Mouse (Mus musculus): ENCODE measurements at regions not wholly inside any gene's neighbourhood (a gene's known extent, or its start where the extent isn't known, plus 50 kb on each side); places are given as distances from the start of the nearest gene placed in this dataset.

DNA sequence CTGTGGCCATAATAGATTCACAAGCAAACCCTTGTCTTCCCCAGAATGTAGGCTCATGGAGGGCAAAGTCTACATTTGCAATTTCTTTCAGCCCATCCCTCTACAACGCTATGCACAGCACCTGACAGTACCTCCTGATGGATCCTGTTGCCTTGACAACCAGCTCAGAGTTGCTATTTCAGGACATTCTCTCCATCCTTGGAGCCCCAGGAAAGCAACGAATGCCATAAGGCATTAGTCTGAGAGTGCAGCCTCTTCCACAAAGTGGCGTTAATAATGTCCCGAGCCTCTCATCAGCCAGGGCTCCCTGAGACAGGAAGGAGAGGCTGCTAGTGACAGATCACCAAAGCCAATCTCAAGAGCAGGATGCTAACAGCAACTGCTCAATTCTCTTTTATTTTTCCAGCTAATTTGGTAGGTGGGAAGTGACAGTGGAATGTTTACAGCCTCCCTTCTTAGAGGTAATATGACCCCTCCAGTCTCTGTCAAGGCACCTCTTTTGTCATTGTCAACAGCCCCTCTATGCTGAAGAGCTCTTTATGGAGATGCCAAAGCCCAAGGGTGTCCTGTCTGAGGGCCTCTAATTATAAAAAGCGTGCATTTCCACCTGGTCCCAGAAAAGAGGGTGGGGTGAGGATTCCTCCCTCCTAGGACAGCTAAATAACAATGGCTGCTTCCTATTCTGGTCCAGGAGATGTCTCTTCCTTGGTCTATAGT, 174.2 kb upstream of the Castor2 start:
- Histone ChIP-seq H3K4me1 (replicated peaks; ENCODE audit: control insufficient read depth, insufficient read depth, low read length) (no peaks in the 10 kb centered on the region), H3K27me3 (replicated peaks; ENCODE audit: control insufficient read depth, insufficient read depth, low read length) (no peaks in the 10 kb centered on the region), H3K4me2 (replicated peaks; ENCODE audit: low read depth) (no peak overlapping the region), H3K4me3 (ENCODE audit: low read depth, low read length) (no peak overlapping the region), H3K9me3 (ENCODE audit: control insufficient read depth) (no peaks in the 10 kb centered on the region), H3K36me3 (ENCODE audit: control insufficient read depth, insufficient read depth) (no peaks in the 10 kb centered on the region), H3K27ac (ENCODE audit: low read depth, low read length) (no peak overlapping the region), H3K9ac (ENCODE audit: low read depth, low read length) (no peak overlapping the region)
- no peak for TF ChIP-seq CTCF (IDR thresholded peaks at IDR 0.05; ENCODE audit: low read depth)
- WGBS, result 43% methylated on average over 5 of the region's 5 CpGs
- no peak for ATAC-seq

DNA sequence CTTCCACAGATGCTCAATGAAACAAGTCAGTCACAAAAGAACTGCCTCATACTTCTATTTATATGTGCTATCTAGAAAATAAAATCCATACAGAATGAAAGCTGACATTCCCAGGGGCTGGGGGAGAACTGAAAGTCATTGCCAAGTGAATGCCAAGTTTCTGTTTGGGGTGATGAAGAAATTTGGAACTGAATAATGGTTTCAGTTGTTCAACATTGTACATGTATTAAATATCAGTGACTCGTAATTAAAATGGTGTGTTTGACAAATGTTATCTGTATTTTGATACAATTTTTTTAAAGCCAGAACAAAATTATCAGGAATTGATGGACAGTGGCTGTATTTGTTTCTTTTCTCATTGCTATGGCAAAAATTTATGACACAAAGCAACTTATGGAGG, 177.3 kb upstream of the Castor2 start:
- no peak overlapping the region for H3K4me2 ChIP-seq (replicated peaks; ENCODE audit: low read depth)
- H3K27me3 ChIP-seq (replicated peaks; ENCODE audit: control insufficient read depth, insufficient read depth, low read length), result no peaks in the 10 kb centered on the region
- H3K9ac ChIP-seq (ENCODE audit: low read depth, low read length), result no peak overlapping the region
- no peaks in the 10 kb centered on the region for H3K4me1 ChIP-seq (replicated peaks; ENCODE audit: control insufficient read depth, insufficient read depth, low read length)
- no peaks in the 10 kb centered on the region for H3K9me3 ChIP-seq (ENCODE audit: control insufficient read depth)
- no peak overlapping the region for H3K4me3 ChIP-seq (ENCODE audit: low read depth, low read length)
- TF ChIP-seq CTCF (IDR thresholded peaks at IDR 0.05; ENCODE audit: low read depth), result no peak
- no peak for ATAC-seq
- 79% methylated on average over 1 of the region's 1 CpGs for WGBS
- no peak overlapping the region for H3K27ac ChIP-seq (ENCODE audit: low read depth, low read length)
- no peaks in the 10 kb centered on the region for H3K36me3 ChIP-seq (ENCODE audit: control insufficient read depth, insufficient read depth)

DNA sequence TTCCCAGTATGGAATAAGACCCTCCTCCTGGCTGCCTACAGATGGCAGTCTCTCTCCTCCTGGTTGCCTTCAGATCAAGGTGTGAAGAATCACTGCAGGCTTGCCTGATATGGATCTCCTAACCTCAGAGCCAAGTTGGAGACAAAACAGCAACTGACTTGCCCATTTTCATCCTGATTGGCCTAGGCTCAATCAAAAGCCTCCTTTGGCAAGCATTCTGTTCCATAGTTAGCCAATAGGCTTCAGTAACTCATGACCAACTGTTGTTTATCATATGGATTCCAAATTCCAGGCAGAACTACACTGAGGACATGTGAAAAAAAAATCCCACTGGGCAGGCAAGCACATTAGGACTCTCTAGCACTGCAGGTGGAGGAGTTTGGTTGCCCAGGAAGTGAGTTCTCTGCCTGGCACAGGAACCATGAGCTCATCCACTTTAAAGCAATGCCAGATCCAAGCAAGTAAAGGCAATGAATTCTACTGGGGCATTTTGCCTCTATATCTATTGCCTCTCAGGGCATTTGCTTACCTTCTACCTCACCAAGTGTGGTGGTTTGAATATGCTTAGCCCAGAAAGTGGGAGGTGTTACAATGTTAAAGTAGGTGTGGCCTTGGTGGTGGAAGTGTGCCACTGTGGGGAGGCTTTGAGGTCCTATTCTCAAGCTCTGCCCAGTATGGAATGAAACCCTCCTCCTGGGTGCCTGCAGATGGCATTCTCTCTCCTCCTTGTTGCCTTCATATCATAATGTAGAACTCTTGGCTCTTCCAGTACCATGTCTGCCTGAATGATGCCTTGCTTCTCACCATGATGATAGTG, 183.6 kb upstream of the Castor2 start:
- Histone ChIP-seq H3K9ac (ENCODE audit: low read depth, low read length) (no peak overlapping the region), H3K4me1 (replicated peaks; ENCODE audit: control insufficient read depth, insufficient read depth, low read length) (no peaks in the 10 kb centered on the region), H3K27me3 (replicated peaks; ENCODE audit: control insufficient read depth, insufficient read depth, low read length) (no peaks in the 10 kb centered on the region), H3K9me3 (ENCODE audit: control insufficient read depth) (no peaks in the 10 kb centered on the region), H3K36me3 (ENCODE audit: control insufficient read depth, insufficient read depth) (no peaks in the 10 kb centered on the region), H3K4me2 (replicated peaks; ENCODE audit: low read depth) (no peak overlapping the region), H3K27ac (ENCODE audit: low read depth, low read length) (no peak overlapping the region), H3K4me3 (ENCODE audit: low read depth, low read length) (no peak overlapping the region)
- ATAC-seq, result no peak
- no peak for TF ChIP-seq CTCF (IDR thresholded peaks at IDR 0.05; ENCODE audit: low read depth)

DNA sequence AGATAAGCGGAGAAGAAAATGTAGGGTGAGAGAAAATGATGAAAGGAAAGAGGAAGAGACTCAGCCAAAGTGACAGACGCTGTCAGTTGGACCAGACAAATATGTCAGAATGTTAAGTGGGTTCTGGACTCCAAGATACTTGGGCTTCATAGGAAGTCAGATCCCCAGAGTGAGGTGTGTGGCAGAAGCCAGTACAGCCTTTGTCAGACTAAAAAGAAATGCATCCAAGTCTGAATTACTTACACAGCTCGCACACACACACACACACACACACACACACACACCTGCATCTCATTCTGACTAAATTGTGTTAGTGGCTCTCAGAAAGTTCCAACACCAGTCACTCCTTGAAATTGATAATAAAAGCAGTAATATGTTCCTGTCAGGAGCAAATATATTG, 192.1 kb upstream of the Castor2 start:
- Histone ChIP-seq H3K36me3 (ENCODE audit: control insufficient read depth, insufficient read depth) (no peaks in the 10 kb centered on the region), H3K27ac (ENCODE audit: low read depth, low read length) (no peak overlapping the region), H3K4me3 (ENCODE audit: low read depth, low read length) (no peak overlapping the region), H3K9ac (ENCODE audit: low read depth, low read length) (no peak overlapping the region), H3K9me3 (ENCODE audit: control insufficient read depth) (no peaks in the 10 kb centered on the region), H3K4me1 (replicated peaks; ENCODE audit: control insufficient read depth, insufficient read depth, low read length) (no peaks in the 10 kb centered on the region), H3K27me3 (replicated peaks; ENCODE audit: control insufficient read depth, insufficient read depth, low read length) (no peaks in the 10 kb centered on the region), H3K4me2 (replicated peaks; ENCODE audit: low read depth) (no peak overlapping the region)
- ATAC-seq, result no peak
- no peak for TF ChIP-seq CTCF (IDR thresholded peaks at IDR 0.05; ENCODE audit: low read depth)
- 85% methylated on average over 3 of the region's 3 CpGs for WGBS

DNA sequence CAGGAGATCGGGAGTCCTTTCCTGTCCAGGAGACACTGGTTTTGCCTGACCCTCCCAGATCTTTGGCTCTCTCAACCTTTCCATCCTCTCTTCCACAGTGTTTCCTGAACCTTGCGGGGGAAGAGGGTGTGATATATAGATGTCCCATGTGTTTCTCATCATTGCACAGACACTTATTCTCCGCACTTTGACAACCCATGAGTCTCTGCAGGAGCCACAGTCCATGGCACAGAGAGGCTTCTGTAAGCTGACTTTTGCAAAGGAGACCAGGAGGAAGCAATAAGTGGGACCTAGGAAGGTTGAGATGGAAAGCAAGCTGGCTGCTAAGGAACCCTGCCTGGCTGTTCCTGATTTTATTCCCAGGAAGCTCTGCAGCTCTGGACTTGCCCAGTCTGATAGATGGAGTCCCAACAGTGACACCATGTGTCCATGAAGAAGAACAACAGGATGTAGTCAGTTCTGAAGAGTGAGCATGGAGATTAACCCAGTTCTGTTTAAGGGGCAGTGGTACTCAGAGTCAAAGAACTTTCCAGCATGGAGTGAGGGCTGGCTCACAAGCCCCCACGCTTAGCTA, 201.4 kb upstream of the Castor2 start:
- Histone ChIP-seq H3K4me1 (replicated peaks; ENCODE audit: control insufficient read depth, insufficient read depth, low read length) (no peaks in the 10 kb centered on the region), H3K9me3 (ENCODE audit: control insufficient read depth) (no peaks in the 10 kb centered on the region), H3K4me2 (replicated peaks; ENCODE audit: low read depth) (no peak overlapping the region), H3K36me3 (ENCODE audit: control insufficient read depth, insufficient read depth) (no peaks in the 10 kb centered on the region), H3K27me3 (replicated peaks; ENCODE audit: control insufficient read depth, insufficient read depth, low read length) (no peaks in the 10 kb centered on the region), H3K4me3 (ENCODE audit: low read depth, low read length) (no peak overlapping the region), H3K9ac (ENCODE audit: low read depth, low read length) (no peak overlapping the region), H3K27ac (ENCODE audit: low read depth, low read length) (no peak overlapping the region)
- 75% methylated on average over 4 of the region's 4 CpGs for WGBS
- ATAC-seq, result no peak
- peak; percentile 75 for TF ChIP-seq CTCF (IDR thresholded peaks at IDR 0.05; ENCODE audit: low read depth)

DNA sequence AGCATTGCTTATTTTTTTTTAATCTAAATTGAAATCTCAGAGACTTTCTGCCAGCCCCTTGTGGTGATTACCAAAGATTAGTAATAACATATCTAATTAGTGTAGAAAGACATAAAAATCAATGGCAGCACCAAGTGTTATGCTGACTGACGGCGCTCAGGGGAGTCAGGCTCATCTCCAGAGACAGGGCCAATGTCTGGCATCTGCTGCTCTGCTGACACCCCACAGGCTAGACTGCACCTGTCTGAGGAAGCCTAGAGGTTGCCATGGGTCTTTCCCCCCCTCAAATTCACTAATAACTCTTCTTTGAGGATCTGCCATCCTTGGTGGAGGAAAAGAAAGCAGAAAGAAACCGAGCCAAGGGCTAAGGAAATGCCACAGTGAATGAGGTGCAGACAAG, 208.8 kb upstream of the Castor2 start:
- no peak for ATAC-seq
- no peaks in the 10 kb centered on the region for H3K4me1 ChIP-seq (replicated peaks; ENCODE audit: control insufficient read depth, insufficient read depth, low read length)
- H3K4me3 ChIP-seq (ENCODE audit: low read depth, low read length), result no peak overlapping the region
- no peak overlapping the region for H3K27ac ChIP-seq (ENCODE audit: low read depth, low read length)
- H3K4me2 ChIP-seq (replicated peaks; ENCODE audit: low read depth), result no peak overlapping the region
- H3K27me3 ChIP-seq (replicated peaks; ENCODE audit: control insufficient read depth, insufficient read depth, low read length), result no peaks in the 10 kb centered on the region
- TF ChIP-seq CTCF (IDR thresholded peaks at IDR 0.05; ENCODE audit: low read depth), result no peak
- H3K9ac ChIP-seq (ENCODE audit: low read depth, low read length), result no peak overlapping the region
- no peaks in the 10 kb centered on the region for H3K9me3 ChIP-seq (ENCODE audit: control insufficient read depth)
- WGBS, result 78% methylated on average over 3 of the region's 3 CpGs
- no peaks in the 10 kb centered on the region for H3K36me3 ChIP-seq (ENCODE audit: control insufficient read depth, insufficient read depth)
